Mouse (Mus musculus) embryonic facial prominence, embryonic 12.5 days (tissue): Measurements from ENCODE around the gene Tollip. TPM values are rescaled to one million over a fixed set of nuclear protein-coding genes. Genes with fewer than 3 reads are reported as not detected.

Experiments used
- ATAC-seq: fragments of 200-750 bp; cut with Nextera tagmentation; 2 replicates; pipeline ENCODE4 v1.8.0; 2017; ENCODE audit not compliant: insufficient number of reproducible peaks, insufficient read depth, low FRiP score, low TSS enrichment
- H3K27ac ChIP-seq: fragments of 300-500 bp; sonication (generic); 2 replicates; pipeline ENCODE4 v1.5.1; 2016; ENCODE audit warnings: mild to moderate bottlenecking
- H3K27me3 ChIP-seq: fragments of 300-500 bp; sonication (generic); 2 replicates; pipeline ENCODE4 v1.6.1; 2016; ENCODE audit warnings: mild to moderate bottlenecking, moderate library complexity
- H3K36me3 ChIP-seq: fragments of 300-500 bp; sonication (generic); 2 replicates; pipeline ENCODE4 v1.6.1; 2016; ENCODE audit warnings: mild to moderate bottlenecking
- H3K4me1 ChIP-seq: fragments of 300-500 bp; sonication (generic); 2 replicates; pipeline ENCODE4 v1.6.1; 2016
- H3K4me2 ChIP-seq: fragments of 300-500 bp; sonication (generic); replicated peaks from 2 replicates; pipeline ENCODE4 v1.6.1; 2016; ENCODE audit warnings: mild to moderate bottlenecking, moderate library complexity
- H3K4me3 ChIP-seq: fragments of 300-500 bp; sonication (generic); 2 replicates; pipeline ENCODE4 v1.5.1; 2016; ENCODE audit warnings: mild to moderate bottlenecking
- H3K9ac ChIP-seq: fragments of 300-500 bp; sonication (generic); 2 replicates; pipeline ENCODE4 v1.6.1; 2016; ENCODE audit warnings: mild to moderate bottlenecking, moderate library complexity
- H3K9me3 ChIP-seq: fragments of 300-500 bp; sonication (generic); 2 replicates; pipeline ENCODE4 v1.6.1; 2016; ENCODE audit warnings: mild to moderate bottlenecking, moderate library complexity
- WGBS: fragments of 180-500 bp; shearing (Covaris S2); methylation state at CpG from one replicate; pipeline ENCODE4 v1.1.7; 2016; 5-methylcytosine and 5-hydroxymethylcytosine counted together
- polyA plus RNA-seq: library from polyadenylated mRNA; unstranded; fragments of >200 nt; fragmentation: Nextera tagmentation; extraction: Ambion mirVana; gene quantifications from 2 replicates; pipeline ENCODE4 v1.2.1, GENCODE M21; 2016

Tollip gene
- polyA plus RNA-seq, 1 experiment from 2014 or later: 45.7 TPM

DNA sequence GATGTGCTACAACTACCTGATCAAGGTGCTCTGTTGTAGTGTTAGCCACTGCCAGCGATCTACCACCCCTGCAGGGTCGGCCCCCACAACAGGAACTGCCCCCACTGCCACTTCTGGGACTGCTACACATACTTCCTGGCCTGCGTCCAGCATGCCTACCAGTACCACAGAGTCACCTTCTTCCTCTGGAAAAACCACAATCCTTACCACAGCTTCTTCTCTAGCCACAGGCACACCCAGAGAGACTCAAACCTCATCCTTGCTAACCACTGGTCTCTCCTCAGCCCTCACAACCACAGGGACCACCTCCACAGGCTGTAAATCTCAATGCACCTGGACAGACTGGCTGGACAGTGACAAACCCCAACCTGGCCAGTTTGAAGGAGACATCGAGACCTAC, 57.3 kb downstream of the Tollip start:
- no peak overlapping the region for H3K27ac ChIP-seq
- H3K4me2 ChIP-seq: no peak overlapping the region
- H3K36me3 ChIP-seq: no peaks in the 10 kb centered on the region
- WGBS: 83% methylated on average over 4 of the region's 4 CpGs
- H3K27me3 ChIP-seq: no peaks in the 10 kb centered on the region
- no peaks in the 10 kb centered on the region for H3K4me1 ChIP-seq
- H3K9me3 ChIP-seq: no peaks in the 10 kb centered on the region
- ATAC-seq: no peak
- no peak overlapping the region for H3K4me3 ChIP-seq
- no peak overlapping the region for H3K9ac ChIP-seq

DNA sequence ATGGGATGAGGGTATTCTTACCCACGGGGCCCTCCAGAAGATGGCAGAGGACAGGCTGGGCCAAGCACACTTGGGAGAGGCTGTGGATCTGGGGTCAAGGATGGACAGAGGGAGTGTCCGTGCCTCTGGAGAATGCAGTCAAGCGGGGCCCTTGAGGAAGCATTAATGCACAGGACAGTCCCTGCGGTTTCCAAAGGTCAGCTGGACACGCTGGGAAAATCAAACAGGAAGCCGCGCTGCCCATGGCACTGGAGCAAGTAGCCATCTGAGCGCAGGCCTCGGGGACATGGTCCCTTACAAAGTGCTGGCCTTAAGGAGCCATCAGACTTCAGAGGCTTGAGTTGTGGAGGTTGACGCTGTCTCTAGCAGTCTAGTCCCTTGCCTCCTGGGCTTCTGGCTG, 78.0 kb downstream of the Tollip start:
- H3K9me3 ChIP-seq: no peaks in the 10 kb centered on the region
- H3K9ac ChIP-seq: no peak overlapping the region
- H3K4me2 ChIP-seq: no peak overlapping the region
- H3K27ac ChIP-seq: no peak overlapping the region
- H3K4me3 ChIP-seq: no peak overlapping the region
- H3K36me3 ChIP-seq: no peaks in the 10 kb centered on the region
- 77% methylated on average over 10 of the region's 10 CpGs for WGBS
- H3K27me3 ChIP-seq: no peaks in the 10 kb centered on the region
- H3K4me1 ChIP-seq: no peaks in the 10 kb centered on the region
- no peak for ATAC-seq

GRCm38 (mm10) chr7:141838779-141839178, 79.5 kb downstream of the Tollip start, which contains the start of gene Muc5b:
Gene Muc5b (plus strand): TSS chr7:141839070.
- no peak within 1 kb of the TSS for H3K4me3 ChIP-seq
- no peaks in the 10 kb centered on the region for H3K27me3 ChIP-seq
- H3K4me1 ChIP-seq: no peaks in the 10 kb centered on the region
- WGBS: 66% methylated on average over 5 of the region's 5 CpGs
- no peak within 1 kb of the TSS for H3K9ac ChIP-seq
- no peaks in the 10 kb centered on the region for H3K36me3 ChIP-seq
- no peaks in the 10 kb centered on the region for H3K9me3 ChIP-seq
- ATAC-seq: no peak
- no peak within 1 kb of the TSS for H3K27ac ChIP-seq
- no peak within 1 kb of the TSS for H3K4me2 ChIP-seq

- Histone ChIP-seq H3K4me1 (no peaks in the 10 kb centered on the region), H3K9me3 (no peaks in the 10 kb centered on the region), H3K36me3 (no peaks in the 10 kb centered on the region), H3K9ac (no peak overlapping the region), H3K4me2 (no peak overlapping the region), H3K27ac (no peak overlapping the region), H3K27me3 (no peaks in the 10 kb centered on the region), H3K4me3 (no peak overlapping the region)
- no peak for ATAC-seq
- WGBS: 70% methylated on average over 8 of the region's 8 CpGs
These were observed 81.9 kb downstream of the Tollip start for GRCm38 (mm10) chr7:141836423-141836822.

DNA sequence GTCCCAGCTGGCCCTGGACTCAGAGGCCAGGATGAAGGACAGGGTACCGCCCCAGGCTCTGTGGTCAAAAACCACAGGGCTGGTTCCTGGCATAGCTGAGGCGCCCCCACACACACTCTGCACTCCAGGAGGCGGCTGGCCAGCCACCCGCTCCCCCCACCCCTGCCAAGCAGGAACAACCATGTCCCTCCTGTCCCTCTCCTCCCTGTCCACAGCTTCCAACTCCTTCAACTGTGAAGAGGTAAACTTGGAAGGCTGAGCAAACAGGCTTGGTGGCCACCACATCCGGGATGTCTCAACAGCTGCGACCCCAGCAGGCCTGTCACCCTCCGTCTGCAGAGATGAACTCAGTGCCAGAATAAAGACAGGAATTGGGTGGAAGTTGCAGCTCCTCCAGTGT, 82.4 kb downstream of the Tollip start:
- Histone ChIP-seq H3K36me3 (no peaks in the 10 kb centered on the region), H3K9ac (no peak overlapping the region), H3K4me1 (no peaks in the 10 kb centered on the region), H3K27me3 (no peaks in the 10 kb centered on the region), H3K4me2 (no peak overlapping the region), H3K27ac (no peak overlapping the region), H3K9me3 (no peaks in the 10 kb centered on the region), H3K4me3 (no peak overlapping the region)
- ATAC-seq: no peak
- WGBS: 83% methylated on average over 7 of the region's 7 CpGs

Other genes starting within 250 kb of the Tollip start
- gene Muc2, start 228.2 kb downstream of the Tollip start, polyA plus RNA-seq: 0.13 and 0.48 TPM in 2 replicates
- gene Muc5ac, start 129.5 kb downstream of the Tollip start, polyA plus RNA-seq: not detected in 2 replicates
- 0.01 and 0.03 TPM in 2 replicates for gene Muc5b, start 79.4 kb downstream of the Tollip start, polyA plus RNA-seq
- gene Brsk2, start 31.2 kb upstream of the Tollip start, polyA plus RNA-seq: 1.8 and 3.3 TPM in 2 replicates
- 56.8 and 60.8 TPM in 2 replicates for gene Mob2, start 142.6 kb upstream of the Tollip start, polyA plus RNA-seq
- 4.9 and 7.0 TPM in 2 replicates for gene Dusp8, start 177.3 kb upstream of the Tollip start, polyA plus RNA-seq
- not detected in 2 replicates for gene Gm45618, start 202.2 kb upstream of the Tollip start, polyA plus RNA-seq
- not detected in 2 replicates for gene Gm39115, start 217.5 kb upstream of the Tollip start, polyA plus RNA-seq
- not detected in 2 replicates for gene Gm45337, start 226.1 kb upstream of the Tollip start, polyA plus RNA-seq
- gene Gm29735, start 238.6 kb upstream of the Tollip start, polyA plus RNA-seq: not detected in 2 replicates
- not detected in 2 replicates for gene Gm4553, start 247.2 kb upstream of the Tollip start, polyA plus RNA-seq